Mouse (Mus musculus) stomach, postnatal 0 days (tissue): ENCODE measurements around the gene Mab21l3.

Experiments
- CTCF ChIP-seq: IDR thresholded peaks from 2 replicates; pipeline ENCODE4 v1.5.1; 2016; ENCODE audit warnings: antibody characterized with exemption, low read depth, mild to moderate bottlenecking, moderate library complexity
- EP300 ChIP-seq: optimal IDR thresholded peaks from 2 replicates; pipeline ENCODE3; 2016; ENCODE audit warnings: antibody characterized with exemption

- TF ChIP-seq CTCF = no peak
- no peak for TF ChIP-seq EP300
Observed at GRCm38 (mm10) chr3:101883902-101884301, 35.1 kb upstream of the Mab21l3 start.
